Mouse (Mus musculus) stomach, postnatal 0 days (tissue): ENCODE measurements around the gene Ost4.
"Not testable (repeated sequence)": the region's sequence is repeated elsewhere in the genome, so short reads cannot be mapped to it uniquely, and the experiment has no call there.

ENCODE experiments used
- CTCF ChIP-seq: IDR thresholded peaks from 2 replicates; pipeline ENCODE4 v1.5.1; 2016; ENCODE audit warnings: antibody characterized with exemption, low read depth, mild to moderate bottlenecking, moderate library complexity
- EP300 ChIP-seq: optimal IDR thresholded peaks from 2 replicates; pipeline ENCODE3; 2016; ENCODE audit warnings: antibody characterized with exemption

- TF ChIP-seq CTCF, EP300: not testable (repeated sequence)
These were observed 25.7 kb downstream of the Ost4 start for GRCm38 (mm10) chr5:30881839-30882238.
